ENCODE assay signal across 8 mouse cellular contexts in genomic region chr3:37421179-37421578, GRCm38 (mm10). TPM values are rescaled to one million over a fixed set of nuclear protein-coding genes. Genes with fewer than 3 reads are reported as not detected.
A peak's percentile ranks its signal among the peaks of the same experiment; 100 is the strongest.
DNase-seq lines count a peak whose midpoint lies in the region; ATAC-seq and TF ChIP-seq lines count a peak whose summit lies in the region.

No protein-coding gene starts in this region.

- no peak for ATAC-seq in hindbrain, embryonic 15.5 days (ENCODE audit: low FRiP score, low read depth)
- ATAC-seq in neural tube, embryonic 12.5 days (ENCODE audit: low FRiP score, low read depth) = no peak
- no peak for ATAC-seq in granulocyte monocyte progenitor cell, adult 5-6 weeks (replicated peaks; ENCODE audit: poor library complexity, severe bottlenecking)

- 8% methylated on average over 3 of the region's 3 CpGs for WGBS in hindbrain, embryonic 15.5 days
- 12% methylated on average over 3 of the region's 3 CpGs for WGBS in neural tube, embryonic 12.5 days

- peak overlapping the region; percentile 67 for H3K4me3 ChIP-seq in left cerebral cortex, adult 2 months
- H3K4me3 ChIP-seq in hindbrain, embryonic 15.5 days = peak overlapping the region; percentile 74
- H3K4me3 ChIP-seq in neural tube, embryonic 12.5 days = peak overlapping the region; percentile 97

- peaks cover 24% of the 10 kb centered on the region for H3K4me1 ChIP-seq in hindbrain, embryonic 15.5 days (replicated peaks)
- H3K4me1 ChIP-seq in neural tube, embryonic 12.5 days = peaks cover 13% of the 10 kb centered on the region

- no peaks in the 10 kb centered on the region for H3K27me3 ChIP-seq in hindbrain, embryonic 15.5 days
- H3K27me3 ChIP-seq in neural tube, embryonic 12.5 days (replicated peaks) = no peaks in the 10 kb centered on the region

- no peak for TF ChIP-seq CTCF in left cerebral cortex, adult 2 months (IDR thresholded peaks at IDR 0.05)
- TF ChIP-seq CTCF in brain, embryonic 14.5 days (IDR thresholded peaks at IDR 0.05; ENCODE audit: borderline replicate concordance, extremely low read depth, insufficient read depth, insufficient read length) = no peak

- intact Hi-C loops in left cerebral cortex, adult 2 months (cut with DNase I) = no loop called here
- intact Hi-C loops in left cerebral cortex, postnatal 36 days (cut with DNase I) = no loop called here

- H3K4me2 ChIP-seq in hindbrain, embryonic 15.5 days = peak overlapping the region; percentile 95
- H3K4me2 ChIP-seq in neural tube, embryonic 12.5 days (replicated peaks) = peak overlapping the region; percentile 92

- DNase-seq in left cerebral cortex, adult 2 months (ENCODE audit: extremely low spot score in 1 of 2, low spot score in 2 of 2) = no peak
- DNase-seq in left cerebral cortex, postnatal 36 days (ENCODE audit: low spot score in 2 of 2) = no peak
- peak; percentile 6 for DNase-seq in brain, embryonic 14.5 days (ENCODE audit: low read depth)
- no peak for DNase-seq in gastrocnemius, postnatal 4 days (ENCODE audit: low spot score in 2 of 2)
- no peak for DNase-seq in thymus, adult 18-20 months

- H3K9ac ChIP-seq in hindbrain, embryonic 15.5 days = peak overlapping the region; percentile 74
- peak overlapping the region; percentile 87 for H3K9ac ChIP-seq in neural tube, embryonic 12.5 days

- H3K36me3 ChIP-seq in hindbrain, embryonic 15.5 days = 0 out of 2 replicates have a peak, but pooled peaks cover 6% of the 10 kb centered on the region
- H3K36me3 ChIP-seq in neural tube, embryonic 12.5 days = peaks cover 9% of the 10 kb centered on the region

- TF ChIP-seq POLR2A in brain, embryonic 14.5 days (IDR thresholded peaks at IDR 0.05; ENCODE audit: borderline replicate concordance, extremely low read depth, insufficient read depth, insufficient read length, poor library complexity, severe bottlenecking) = no peak

- no peaks in the 10 kb centered on the region for H3K9me3 ChIP-seq in hindbrain, embryonic 15.5 days
- no peaks in the 10 kb centered on the region for H3K9me3 ChIP-seq in neural tube, embryonic 12.5 days

- no peak overlapping the region for H3K27ac ChIP-seq in left cerebral cortex, adult 2 months
- H3K27ac ChIP-seq in hindbrain, embryonic 15.5 days (replicated peaks) = no peak overlapping the region
- H3K27ac ChIP-seq in neural tube, embryonic 12.5 days = no peak overlapping the region

RNA-seq across cellular contexts. Expression of gene Nudt6, which starts 1.2 kb away (rescaled TPM):
- total RNA-seq in left cerebral cortex, adult 2 months (2021) = 1 to 10 TPM; 6.2 to 8.4 TPM
- 1 to 10 TPM; 6.8 to 8.8 TPM for total RNA-seq in left cerebral cortex, postnatal 36 days (2021)
- 4.6 and 6.0 TPM in 2 replicates for polyA plus RNA-seq in brain, embryonic 14.5 days (2012; rRNA removed)
- 7.3 and 8.8 TPM in 2 replicates for polyA plus RNA-seq in hindbrain, embryonic 15.5 days (2015; fragmentation: Nextera tagmentation; extraction: Ambion mirVana)
- 3.7 and 5.1 TPM in 2 replicates for polyA plus RNA-seq in neural tube, embryonic 12.5 days (2016; fragmentation: Nextera tagmentation; extraction: Ambion mirVana)
- 17.3 and 19.0 TPM in 2 replicates for total RNA-seq in granulocyte monocyte progenitor cell, adult 5-6 weeks (2014; fragmentation: Nextera tagmentation)
- total RNA-seq in granulocyte monocyte progenitor cell, adult 5-6 weeks (2017) = 13.4 and 27.7 TPM in 2 replicates
- total RNA-seq in gastrocnemius, postnatal 4 days (2021) = 10 to 100 TPM; 17.3 to 18.5 TPM

RNA-seq across cellular contexts. Expression of gene Spata5, which starts 1.5 kb away (rescaled TPM):
- total RNA-seq in left cerebral cortex, adult 2 months (2021) = 10 to 100 TPM; 19.1 to 20.4 TPM
- total RNA-seq in left cerebral cortex, postnatal 36 days (2021) = 10 to 100 TPM; 21.5 to 25.4 TPM
- polyA plus RNA-seq in brain, embryonic 14.5 days (2012; rRNA removed) = 7.1 and 12.3 TPM in 2 replicates
- polyA plus RNA-seq in hindbrain, embryonic 15.5 days (2015; fragmentation: Nextera tagmentation; extraction: Ambion mirVana) = 28.2 and 29.9 TPM in 2 replicates
- polyA plus RNA-seq in neural tube, embryonic 12.5 days (2016; fragmentation: Nextera tagmentation; extraction: Ambion mirVana) = 39.8 and 40.7 TPM in 2 replicates
- total RNA-seq in granulocyte monocyte progenitor cell, adult 5-6 weeks (2014; fragmentation: Nextera tagmentation) = 30.6 and 64.1 TPM in 2 replicates
- total RNA-seq in granulocyte monocyte progenitor cell, adult 5-6 weeks (2017) = 116 and 141 TPM in 2 replicates
- total RNA-seq in gastrocnemius, postnatal 4 days (2021) = 10 to 100 TPM; 25.9 to 27.6 TPM
